28 mouse cellular contexts compared by ENCODE assay signal in the genomic region with DNA sequence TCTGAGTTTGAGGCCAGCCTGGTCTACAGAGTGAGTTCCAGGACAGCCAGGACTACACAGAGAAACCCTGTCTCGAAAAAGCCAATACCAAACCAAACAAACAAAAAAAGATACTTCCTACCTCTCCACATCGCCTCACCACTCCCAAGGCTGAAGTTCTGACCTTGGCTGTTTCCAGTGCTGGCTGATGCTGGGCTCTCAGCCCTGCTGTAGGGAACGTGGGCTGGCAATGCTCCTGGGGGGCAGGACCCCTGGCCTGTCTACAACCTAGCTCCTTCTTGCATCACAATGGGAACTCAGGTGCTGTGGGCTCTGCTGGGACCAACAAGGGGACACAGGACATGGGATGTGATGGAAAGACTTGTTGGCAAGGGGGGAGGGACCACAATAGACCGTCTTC. TPM values are rescaled to one million over a fixed set of nuclear protein-coding genes. Genes with fewer than 3 reads are reported as not detected.
DNase-seq lines count a peak whose midpoint lies in the region; ATAC-seq lines count a peak whose summit lies in the region.
"Had no signal": no experiment of that assay in that cellular context is flagged by ENCODE, and none has a peak within 500 bp of the region (broad histone marks: within the 10 kb centered on the region; RNA-seq: fewer than 3 reads in every experiment).

No protein-coding gene starts in this region.

- H3K27ac ChIP-seq in midbrain, embryonic 10.5 days (replicated peaks): 0 out of 2 replicates have a peak overlapping the region, but pooled peaks have one; percentile 13
- H3K27ac ChIP-seq in midbrain, embryonic 14.5 days (replicated peaks; ENCODE audit: low read depth, low read length): no peak overlapping the region
- H3K27ac ChIP-seq: hindbrain, embryonic 15.5 days; kidney, postnatal 0 days; limb, embryonic 15.5 days; liver, embryonic 13.5 days; neural tube, embryonic 15.5 days had no signal

- H3K4me3 ChIP-seq in midbrain, embryonic 10.5 days: no peak overlapping the region
- no peak overlapping the region for H3K4me3 ChIP-seq in midbrain, embryonic 14.5 days (replicated peaks; ENCODE audit: low read depth, low read length)
- H3K4me3 ChIP-seq: heart, embryonic 12.5 days; hindbrain, embryonic 15.5 days; limb, embryonic 15.5 days; liver, embryonic 13.5 days; megakaryocyte, embryonic 14.5 days; neural tube, embryonic 15.5 days had no signal

- peak; percentile 50 for DNase-seq in adrenal gland, postnatal 10 days
- DNase-seq in adrenal gland, adult 8-10 months: no peak
- no peak for DNase-seq in midbrain, embryonic 10.5 days (ENCODE audit: low spot score)
- no peak for DNase-seq in midbrain, embryonic 14.5 days
- peak; percentile 56 for DNase-seq in adrenal gland, postnatal 14 days
- no peak for DNase-seq in thymus, postnatal 36 days
- DNase-seq: cerebellum, adult 2 months; gastrocnemius, postnatal 36 days; kidney, adult 18-20 months; kidney, postnatal 4 days; liver, embryonic 13.5 days; lung, adult 18-20 months; lung, postnatal 4 days; right cerebral cortex, postnatal 14 days; thymus, adult 18-20 months had no signal

- no peaks in the 10 kb centered on the region for H3K9me3 ChIP-seq in midbrain, embryonic 10.5 days (replicated peaks)
- H3K9me3 ChIP-seq in midbrain, embryonic 14.5 days (ENCODE audit: control insufficient read depth, low read length): no peaks in the 10 kb centered on the region
- H3K9me3 ChIP-seq: heart, embryonic 12.5 days; hindbrain, embryonic 15.5 days; limb, embryonic 15.5 days; liver, embryonic 13.5 days; megakaryocyte, embryonic 14.5 days; neural tube, embryonic 15.5 days had no signal

- ATAC-seq in midbrain, embryonic 14.5 days (ENCODE audit: low FRiP score, low TSS enrichment): no peak
- 0 out of 2 replicates have a peak, but pooled peaks have one; percentile 15 for ATAC-seq in erythroblast, adult 5-6 weeks (replicated peaks; ENCODE audit: low FRiP score, poor library complexity, severe bottlenecking)
- ATAC-seq: Patski had no signal

- H3K27me3 ChIP-seq in midbrain, embryonic 10.5 days (ENCODE audit: low read depth, poor library complexity, severe bottlenecking): no peaks in the 10 kb centered on the region
- H3K27me3 ChIP-seq in midbrain, embryonic 14.5 days (ENCODE audit: control insufficient read depth, insufficient read depth, low read length): no peaks in the 10 kb centered on the region
- H3K27me3 ChIP-seq: hindbrain, embryonic 15.5 days; limb, embryonic 15.5 days; liver, embryonic 13.5 days; neural tube, embryonic 15.5 days; Patski had no signal

- no peak overlapping the region for H3K9ac ChIP-seq in midbrain, embryonic 14.5 days (replicated peaks; ENCODE audit: low read length)
- H3K9ac ChIP-seq: heart, embryonic 12.5 days; hindbrain, embryonic 15.5 days; limb, embryonic 15.5 days; liver, embryonic 13.5 days; neural tube, embryonic 15.5 days had no signal

- H3K36me3 ChIP-seq in midbrain, embryonic 10.5 days: no peaks in the 10 kb centered on the region
- 0 out of 2 replicates have a peak, but pooled peaks cover 10% of the 10 kb centered on the region for H3K36me3 ChIP-seq in midbrain, embryonic 14.5 days (ENCODE audit: control insufficient read depth, insufficient read depth, low read length)

- 78% methylated on average over 4 of the region's 4 CpGs for whole genome bisulfite sequencing in midbrain, embryonic 10.5 days
- WGBS in midbrain, embryonic 14.5 days: 76% methylated on average over 4 of the region's 4 CpGs

- H3K4me1 ChIP-seq in midbrain, embryonic 10.5 days: no peaks in the 10 kb centered on the region
- no peaks in the 10 kb centered on the region for H3K4me1 ChIP-seq in midbrain, embryonic 14.5 days (ENCODE audit: control insufficient read depth, insufficient read depth, low read length)
- H3K4me1 ChIP-seq: heart, embryonic 12.5 days; hindbrain, embryonic 15.5 days; limb, embryonic 15.5 days; liver, embryonic 13.5 days; neural tube, embryonic 15.5 days had no signal

- H3K4me2 ChIP-seq in midbrain, embryonic 14.5 days (ENCODE audit: low read length): no peak overlapping the region
- H3K4me2 ChIP-seq: heart, embryonic 12.5 days; hindbrain, embryonic 15.5 days; limb, embryonic 15.5 days; liver, embryonic 13.5 days; neural tube, embryonic 15.5 days had no signal

RNA-seq across cellular contexts. Expression of gene Katnb1, which starts 32.1 kb away (rescaled TPM):
- 10 to 100 TPM in 1 of 2 experiments, 1 to 10 TPM in 1; 9.4 to 16.1 TPM for total RNA-seq in adrenal gland, postnatal 10 days (2021)
- 10 to 100 TPM; 13.8 to 23.6 (median 16.1) TPM for total RNA-seq in adrenal gland, adult 8-10 months (2022)
- polyA plus RNA-seq in midbrain, embryonic 10.5 days (2016; fragmentation: Nextera tagmentation; extraction: Ambion mirVana): 32.0 and 34.2 TPM in 2 replicates
- polyA plus RNA-seq in midbrain, embryonic 14.5 days (2014; fragmentation: Nextera tagmentation; extraction: Ambion mirVana): 42.4 and 46.1 TPM in 2 replicates
- total RNA-seq in adrenal gland, postnatal 14 days (2021): 8.3 and 12.0 TPM in 2 replicates
- 1.7 and 1.9 TPM in 2 replicates for total RNA-seq in erythroblast, adult 5-6 weeks (2015; ENCODE audit: low replicate concordance)
- total RNA-seq in erythroblast, adult 5-6 weeks (2017; ENCODE audit: low replicate concordance): 9.1 and 12.3 TPM in 2 replicates

RNA-seq across cellular contexts. Expression of gene Drc7, which starts 58.2 kb away (rescaled TPM):
- total RNA-seq in adrenal gland, postnatal 10 days (2021): not detected
- not detected for total RNA-seq in adrenal gland, adult 8-10 months (2022)
- 0.11 and 0.14 TPM in 2 replicates for polyA plus RNA-seq in midbrain, embryonic 10.5 days (2016; fragmentation: Nextera tagmentation; extraction: Ambion mirVana)
- polyA plus RNA-seq in midbrain, embryonic 14.5 days (2014; fragmentation: Nextera tagmentation; extraction: Ambion mirVana): 1.2 TPM in 2 replicates
- not detected in 2 replicates for total RNA-seq in adrenal gland, postnatal 14 days (2021)
- not detected in 2 replicates for total RNA-seq in erythroblast, adult 5-6 weeks (2015; ENCODE audit: low replicate concordance)
- 1.3 TPM in 1 of 2 replicates, not detected in the other for total RNA-seq in erythroblast, adult 5-6 weeks (2017; ENCODE audit: low replicate concordance)
- total RNA-seq: gastrocnemius, postnatal 36 days; heart, adult 18-20 months had no signal
- polyA plus RNA-seq: heart, embryonic 12.5 days; heart, postnatal 0 days; intestine, embryonic 14.5 days; kidney, postnatal 0 days; small intestine, adult 2 months; stomach, embryonic 14.5 days had no signal

Comparison
In these comparisons a context has a peak if more than half of its experiments do, and no peak if none do; other contexts are left out.
1. DNase-seq: peak in adrenal gland, postnatal 10 days (single experiment) and adrenal gland, postnatal 14 days (single experiment); none in adrenal gland, adult 8-10 months (single experiment), midbrain, embryonic 10.5 days (single experiment), midbrain, embryonic 14.5 days (single experiment) and thymus, postnatal 36 days (0 of 2).